Mouse (Mus musculus) erythroblast, embryonic 14.5 days (primary cell): Measurements from ENCODE around the gene Nrg4.

Source experiments
- GATA1 ChIP-seq: IDR thresholded peaks from 2 replicates; pipeline ENCODE4 v1.6.1; 2012; ENCODE audit warnings: low read length, inconsistent platforms, mixed read lengths
- TAL1 ChIP-seq: IDR thresholded peaks from 3 replicates; pipeline ENCODE4 v1.6.1; 2012; ENCODE audit warnings: low read length, inconsistent platforms, mixed read lengths

- no peak for TF ChIP-seq GATA1
- no peak for TF ChIP-seq TAL1
These were observed 111.0 kb downstream of the Nrg4 start for GRCm38 (mm10) chr9:55215648-55216047.
